Mouse (Mus musculus) liver, adult (tissue): ENCODE measurements around the gene Gp1ba.

Source experiments
- GATA4 ChIP-seq: IDR thresholded peaks from 2 replicates; pipeline ENCODE4 v1.6.1; 2014; ENCODE audit warnings: mild to moderate bottlenecking, low read length; ENCODE audit not compliant: insufficient replicate concordance

Gp1ba gene

DNA sequence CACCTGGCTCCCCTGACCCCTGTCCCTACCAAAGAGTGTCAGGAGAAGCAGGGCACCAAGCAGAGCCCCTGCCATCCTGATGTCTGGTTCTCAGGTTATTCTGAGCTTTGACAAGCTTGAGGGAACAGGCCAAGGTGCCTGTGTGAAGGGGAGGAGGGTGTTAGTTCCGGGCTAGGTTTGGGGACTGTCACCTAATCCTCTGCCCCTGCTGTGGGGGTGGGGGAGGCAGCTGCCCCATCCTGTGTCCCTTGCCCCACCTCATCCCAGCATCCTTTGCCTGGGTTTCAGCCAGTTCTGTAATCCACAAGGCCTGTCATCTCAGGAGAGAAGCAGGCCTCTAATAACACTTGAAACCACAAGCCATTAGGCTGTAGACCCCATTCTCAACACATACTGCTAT lies 19.8 kb upstream of the Gp1ba start, which contains the start of gene Chrne:
Chrne (minus strand) TSS at position 116 of the 400 bp plus-strand sequence.
- TF ChIP-seq GATA4: no peak

DNA sequence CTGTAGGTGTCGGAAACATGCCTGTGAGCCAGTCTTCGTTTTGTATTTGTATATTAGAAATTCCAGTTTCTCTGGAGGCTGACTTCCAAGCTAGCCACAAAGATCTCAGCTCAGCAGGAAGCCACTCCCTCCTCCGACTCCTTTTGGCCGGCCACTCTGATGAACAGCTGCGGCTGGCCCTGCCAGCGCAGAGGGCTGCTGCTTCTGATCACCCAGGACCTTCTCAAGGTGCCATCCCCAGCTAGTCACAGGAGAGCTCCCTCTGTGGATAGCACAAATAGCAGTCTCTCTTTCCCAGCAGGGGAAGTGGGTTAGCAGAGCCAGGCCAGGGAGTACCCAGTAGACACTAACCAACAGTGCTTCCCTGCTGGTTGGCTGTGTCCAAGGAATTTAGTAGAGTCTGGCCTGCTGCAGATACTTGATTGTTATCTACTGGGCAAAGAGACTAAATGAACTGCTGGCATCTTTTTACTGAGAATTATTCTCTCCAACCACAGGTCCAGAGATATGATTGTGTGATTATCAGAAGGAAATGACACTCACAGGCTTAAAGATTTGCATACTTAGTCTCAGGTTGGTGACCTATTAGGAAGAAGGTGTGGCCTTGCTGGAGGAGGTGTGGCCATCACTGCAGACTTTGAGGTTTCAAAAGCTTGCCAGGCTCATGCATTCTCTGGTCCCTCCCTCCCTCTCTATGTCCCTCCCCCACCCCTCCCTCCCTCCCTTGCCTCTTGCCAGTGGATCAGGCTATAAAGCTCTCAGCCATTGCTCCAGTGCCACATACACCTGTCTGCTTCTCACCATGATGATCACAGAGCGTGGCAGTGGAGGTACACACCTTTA lies 16.7 kb upstream of the Gp1ba start:
- TF ChIP-seq GATA4: no peak

DNA sequence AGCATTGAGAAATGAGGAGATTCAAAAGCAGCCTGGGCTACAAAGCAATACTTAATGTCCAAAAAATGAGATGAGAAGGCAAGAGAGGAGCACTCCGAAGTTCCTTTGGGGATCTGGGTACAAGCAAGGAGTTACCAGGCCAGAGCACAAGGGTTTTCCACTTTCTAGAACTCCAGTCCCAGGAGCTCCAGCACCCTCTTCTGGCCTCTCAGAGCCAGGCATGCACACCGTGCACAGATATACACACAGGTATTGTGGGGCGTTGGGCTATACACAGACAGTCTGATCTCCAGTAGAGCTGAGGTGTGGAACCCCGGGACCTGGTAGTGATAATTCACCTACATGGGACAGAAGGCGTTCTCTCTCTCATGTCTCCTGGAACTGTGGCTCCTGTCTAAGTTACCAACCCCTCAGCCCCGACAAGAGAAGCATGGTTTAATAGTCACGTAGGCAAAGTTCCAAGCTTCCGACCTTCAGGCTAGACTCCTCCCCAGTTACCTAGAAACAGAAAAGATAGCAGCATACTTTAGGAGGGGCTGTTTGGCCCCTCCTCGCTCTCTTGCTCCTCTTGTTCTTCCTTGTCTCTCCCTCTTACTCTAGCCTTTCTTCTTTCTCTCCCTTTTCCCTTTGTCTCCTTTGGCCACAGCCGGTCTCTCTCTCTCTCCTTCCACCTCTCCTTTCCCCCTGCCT lies 15.7 kb upstream of the Gp1ba start:
- no peak for TF ChIP-seq GATA4

DNA sequence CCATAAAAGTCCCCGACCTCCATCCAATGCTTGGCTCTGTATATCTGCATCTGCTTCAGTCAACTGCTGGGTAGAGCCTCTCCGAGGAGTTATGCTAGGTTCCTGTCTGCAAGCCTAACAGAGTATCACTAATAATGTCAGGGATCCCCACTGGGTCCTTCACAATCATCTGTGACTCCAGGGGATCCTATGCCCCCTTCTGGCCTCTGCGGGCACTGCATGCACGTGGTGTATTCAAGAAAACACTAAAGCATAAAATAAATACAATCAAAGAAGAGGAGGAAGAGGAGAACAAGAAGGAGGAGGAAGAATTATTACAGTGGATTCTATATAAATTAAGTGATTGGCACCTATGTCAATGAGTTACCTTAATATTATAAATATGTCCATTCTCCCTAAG lies 13.4 kb upstream of the Gp1ba start:
- TF ChIP-seq GATA4: no peak

- no peak for TF ChIP-seq GATA4
Observed at GRCm38 (mm10) chr11:70626877-70627276, 12.0 kb upstream of the Gp1ba start.

GRCm38 (mm10) chr11:70628431-70628830 lies 10.5 kb upstream of the Gp1ba start:
- TF ChIP-seq GATA4: no peak

GRCm38 (mm10) chr11:70629557-70629956 lies 9.4 kb upstream of the Gp1ba start:
- no peak for TF ChIP-seq GATA4

DNA sequence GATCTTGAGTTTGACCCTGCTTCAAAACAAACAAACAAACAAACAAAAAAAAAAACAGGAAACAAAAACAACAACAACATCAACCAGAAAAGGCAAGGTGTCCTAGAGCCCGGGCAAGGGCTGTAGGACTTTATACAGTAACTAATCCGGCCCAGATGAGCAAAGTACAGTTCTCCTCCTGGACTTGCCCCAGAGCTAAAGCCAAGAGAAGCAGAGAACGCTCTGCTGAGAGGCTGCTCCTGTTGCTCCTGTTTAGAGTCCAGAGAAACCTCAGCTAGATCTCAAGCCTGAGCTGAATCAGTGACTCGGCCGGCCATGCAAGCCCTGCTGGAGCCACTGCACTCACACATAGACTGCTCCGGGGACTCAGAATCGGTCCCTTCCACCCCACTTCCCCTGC lies 8.8 kb upstream of the Gp1ba start:
- no peak for TF ChIP-seq GATA4

DNA sequence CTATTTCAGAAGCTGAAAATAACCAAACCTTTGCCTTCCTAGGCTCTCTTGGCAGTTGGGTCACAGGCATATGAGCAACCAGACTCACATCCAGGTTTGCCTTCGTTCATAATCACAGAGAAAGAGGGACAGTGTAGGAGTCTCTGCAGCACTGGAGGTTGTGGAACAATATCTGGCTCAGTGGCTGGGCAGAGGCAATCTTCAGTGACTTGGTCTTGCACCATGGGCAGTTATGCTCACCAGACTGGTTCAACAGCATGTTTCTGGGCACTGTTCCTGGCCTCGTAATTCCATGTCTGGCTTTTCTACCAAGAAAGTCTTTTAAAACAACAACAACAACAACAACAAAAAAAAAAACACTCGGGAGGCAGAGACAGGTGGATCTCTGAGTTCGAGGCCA lies 3.3 kb upstream of the Gp1ba start:
- TF ChIP-seq GATA4: no peak

- no peak for TF ChIP-seq GATA4
Observed at GRCm38 (mm10) chr11:70637764-70638163, 1.2 kb upstream of the Gp1ba start.

DNA sequence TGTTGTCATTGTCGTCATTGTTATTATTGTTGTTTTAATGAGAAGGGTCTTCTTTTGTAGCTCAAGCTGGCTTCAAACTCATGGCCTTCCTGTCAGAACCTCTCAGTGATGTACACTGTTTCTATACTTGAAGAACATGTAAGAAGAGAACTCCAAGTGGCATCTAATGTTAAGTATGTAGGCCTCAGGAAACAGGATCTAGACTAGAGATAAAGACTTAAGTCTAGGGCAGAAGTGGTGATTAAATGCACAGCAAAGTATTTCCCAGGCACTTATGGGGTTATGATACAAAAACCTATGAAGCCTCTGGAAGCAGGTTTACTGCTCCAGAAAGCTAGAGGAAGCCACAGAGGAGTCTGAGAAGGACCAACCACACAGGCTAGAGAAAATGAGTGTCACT lies 629 bp upstream of the Gp1ba start:
- no peak for TF ChIP-seq GATA4

DNA sequence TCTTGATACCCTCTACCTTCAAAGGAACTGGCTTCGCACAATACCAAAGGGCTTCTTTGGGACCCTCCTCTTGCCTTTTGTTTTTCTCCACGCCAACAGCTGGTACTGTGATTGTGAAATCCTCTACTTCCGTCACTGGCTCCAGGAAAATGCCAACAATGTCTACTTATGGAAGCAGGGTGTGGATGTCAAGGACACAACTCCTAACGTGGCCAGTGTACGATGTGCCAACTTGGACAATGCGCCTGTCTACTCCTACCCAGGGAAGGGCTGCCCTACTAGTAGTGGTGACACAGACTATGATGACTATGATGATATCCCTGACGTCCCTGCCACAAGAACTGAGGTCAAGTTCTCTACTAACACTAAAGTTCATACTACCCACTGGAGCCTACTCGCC lies 1.1 kb downstream of the Gp1ba start:
- no peak for TF ChIP-seq GATA4

GRCm38 (mm10) chr11:70641241-70641640 lies 2.3 kb downstream of the Gp1ba start:
- no peak for TF ChIP-seq GATA4

GRCm38 (mm10) chr11:70643051-70643450 lies 4.1 kb downstream of the Gp1ba start:
- TF ChIP-seq GATA4: no peak

DNA sequence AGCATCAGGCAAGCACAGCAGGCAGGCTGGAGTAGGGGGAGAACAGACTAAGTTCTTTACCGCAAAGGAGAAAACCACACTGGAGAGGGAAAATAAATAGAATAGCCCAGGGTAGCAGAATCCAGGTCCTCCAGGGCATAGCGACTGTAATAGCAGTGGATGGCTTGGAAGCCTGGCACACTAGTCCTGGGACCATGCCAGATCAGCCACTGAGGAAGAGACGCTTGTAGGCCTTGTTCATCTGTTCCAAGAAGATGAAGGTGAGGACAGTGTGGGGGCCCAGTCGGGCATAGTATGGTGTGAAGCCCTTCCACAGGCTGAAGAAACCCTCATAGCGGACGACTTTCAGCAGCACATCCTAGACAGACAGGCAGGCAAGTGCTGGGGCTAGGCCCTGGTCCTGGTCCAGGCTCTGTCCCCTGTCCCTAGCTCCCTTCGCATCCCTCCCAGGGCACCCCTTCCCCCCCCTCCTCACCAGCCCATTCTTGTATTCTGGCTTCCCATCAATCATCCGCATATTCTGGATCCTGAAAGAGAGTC lies 5.7 kb downstream of the Gp1ba start:
- TF ChIP-seq GATA4: no peak
